ENCODE assay signal across 17 mouse cellular contexts in the genomic region with DNA sequence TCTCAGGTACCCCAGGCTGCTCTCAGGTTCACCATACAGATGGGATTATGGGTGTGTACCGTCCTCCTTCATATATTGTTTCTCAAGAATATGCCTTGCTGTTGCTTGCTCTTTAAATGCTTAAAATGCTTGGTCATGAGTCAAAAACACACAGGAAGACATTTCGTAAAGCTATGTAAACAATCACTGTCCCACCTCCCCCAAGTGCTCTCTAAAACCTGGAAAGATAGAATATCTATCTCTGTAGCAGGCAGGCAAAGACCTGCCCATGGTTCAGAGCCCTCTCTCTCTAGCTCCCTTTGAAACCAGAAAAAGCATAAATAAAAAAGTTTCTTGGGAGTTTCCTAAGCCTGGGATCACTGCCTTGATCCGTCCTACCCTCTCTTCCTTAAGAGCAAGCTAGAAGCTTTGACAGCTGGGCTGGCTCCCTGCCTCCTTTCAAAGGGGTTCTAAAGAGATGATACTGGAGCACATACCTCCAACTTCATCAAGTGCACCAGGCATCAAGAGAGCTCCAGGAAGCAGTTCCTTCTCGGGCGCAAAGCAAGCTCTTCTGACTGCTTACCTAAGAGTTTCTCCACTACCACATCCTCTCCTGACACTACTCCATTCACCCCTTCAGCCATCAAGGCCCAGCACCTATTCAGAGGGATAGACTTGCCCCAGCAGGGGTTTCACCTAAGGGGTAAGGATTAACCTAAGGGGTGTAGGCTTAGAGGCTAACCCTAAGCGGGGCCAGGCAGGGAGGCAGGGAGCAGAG. TPM values are rescaled to one million over a fixed set of nuclear protein-coding genes. Genes with fewer than 3 reads are reported as not detected.
DNase-seq lines count a peak whose midpoint lies in the region; ATAC-seq and TF ChIP-seq lines count a peak whose summit lies in the region.
"Had no signal": no experiment of that assay in that cellular context is flagged by ENCODE, and none has a peak within 500 bp of the region (broad histone marks: within the 10 kb centered on the region; RNA-seq: fewer than 3 reads in every experiment).

No protein-coding gene starts in this region.

- no peak overlapping the region for H3K9ac ChIP-seq in liver, embryonic 14.5 days (replicated peaks)
- H3K9ac ChIP-seq in liver, embryonic 15.5 days: no peak overlapping the region
- H3K9ac ChIP-seq: forebrain, embryonic 15.5 days; midbrain, embryonic 12.5 days had no signal

- H3K9me3 ChIP-seq in liver, embryonic 14.5 days (ENCODE audit: control insufficient read depth, low read length): no peaks in the 10 kb centered on the region
- no peaks in the 10 kb centered on the region for H3K9me3 ChIP-seq in liver, embryonic 15.5 days (replicated peaks)
- H3K9me3 ChIP-seq: forebrain, embryonic 15.5 days; hindbrain, embryonic 10.5 days; midbrain, embryonic 12.5 days had no signal

- peak; percentile 45 for DNase-seq in heart, adult 11 months
- DNase-seq in heart, postnatal 10 days: no peak
- DNase-seq in liver, embryonic 14.5 days (ENCODE audit: low read depth in 3 of 3, low spot score in 3 of 3): no peak
- no peak for DNase-seq in liver
- DNase-seq in thymus, postnatal 36 days: peak; percentile 26 to 37
- no peak for DNase-seq in urinary bladder, postnatal 25 days (ENCODE audit: low spot score)
- no peak for DNase-seq in layer of hippocampus, adult 9-11 months
- DNase-seq: cerebellum, adult 9-11 months; gastrocnemius, postnatal 10 days; left cerebral cortex, postnatal 4 days; right cerebral cortex, postnatal 4 days had no signal

- H3K27me3 ChIP-seq in liver, embryonic 14.5 days (ENCODE audit: control insufficient read depth, insufficient read depth, low read length): no peaks in the 10 kb centered on the region
- H3K27me3 ChIP-seq in liver, embryonic 15.5 days: no peaks in the 10 kb centered on the region
- H3K27me3 ChIP-seq: forebrain, embryonic 15.5 days; midbrain, embryonic 12.5 days had no signal

- H3K4me3 ChIP-seq in liver, embryonic 14.5 days (ENCODE audit: insufficient read depth in 1 of 2, low read depth in 2 of 2, low read length in 2 of 2): no peak overlapping the region
- H3K4me3 ChIP-seq in liver, embryonic 15.5 days (replicated peaks): no peak overlapping the region
- H3K4me3 ChIP-seq: forebrain, embryonic 15.5 days; hindbrain, embryonic 10.5 days; midbrain, embryonic 12.5 days had no signal

- 0 out of 2 replicates have a peak, but pooled peaks have one; percentile 21 for ATAC-seq in liver, embryonic 14.5 days (ENCODE audit: insufficient read depth)
- ATAC-seq in liver, embryonic 15.5 days (ENCODE audit: insufficient read depth): peak; percentile 32; the same call in 1 of the 2 replicates
- ATAC-seq: forebrain, embryonic 15.5 days had no signal

- H3K4me1 ChIP-seq in liver, embryonic 14.5 days (replicated peaks; ENCODE audit: control insufficient read depth in 2 of 2, insufficient read depth in 2 of 2, low read length in 1 of 2): peaks cover 0 to 14% of the 10 kb centered on the region in 2 experiments; a peak in 2 of 4 replicates
- H3K4me1 ChIP-seq in liver, embryonic 15.5 days (replicated peaks): peaks cover 24% of the 10 kb centered on the region
- H3K4me1 ChIP-seq: forebrain, embryonic 15.5 days; hindbrain, embryonic 10.5 days; midbrain, embryonic 12.5 days had no signal

- H3K36me3 ChIP-seq in liver, embryonic 14.5 days (replicated peaks; ENCODE audit: control insufficient read depth, insufficient read depth, low read depth): no peaks in the 10 kb centered on the region
- no peaks in the 10 kb centered on the region for H3K36me3 ChIP-seq in liver, embryonic 15.5 days (replicated peaks)
- H3K36me3 ChIP-seq: forebrain, embryonic 15.5 days; hindbrain, embryonic 10.5 days; midbrain, embryonic 12.5 days had no signal

- no peak for TF ChIP-seq EP300 in liver, embryonic 14.5 days (IDR thresholded peaks at IDR 0.05; ENCODE audit: low read depth)

- WGBS in liver, embryonic 14.5 days (ENCODE audit: insufficient replicate concordance): 46% methylated on average over 6 of the region's 6 CpGs
- 45% methylated on average over 6 of the region's 6 CpGs for WGBS in liver, embryonic 15.5 days (ENCODE audit: insufficient replicate concordance)

- no peak overlapping the region for H3K27ac ChIP-seq in liver, embryonic 14.5 days
- peak overlapping the region; percentile 55 for H3K27ac ChIP-seq in liver, embryonic 15.5 days (replicated peaks)
- H3K27ac ChIP-seq: forebrain, embryonic 15.5 days; hindbrain, embryonic 10.5 days; midbrain, embryonic 12.5 days had no signal

- no peak overlapping the region for H3K4me2 ChIP-seq in liver, embryonic 14.5 days (ENCODE audit: low read depth)
- no peak overlapping the region; the same call in 1 of the 2 replicates for H3K4me2 ChIP-seq in liver, embryonic 15.5 days
- H3K4me2 ChIP-seq: forebrain, embryonic 15.5 days; midbrain, embryonic 12.5 days had no signal

- intact Hi-C loops in heart, postnatal 10 days (cut with DNase I): no loop called here

- no peak for TF ChIP-seq CTCF in liver, embryonic 14.5 days (IDR thresholded peaks at IDR 0.05; ENCODE audit: low read depth)

RNA-seq across cellular contexts. Expression of a gene that starts 1.5 kb away (rescaled TPM):
- not detected for total RNA-seq in heart, postnatal 10 days (2021)
- polyA plus RNA-seq in liver, embryonic 14.5 days (2012; rRNA removed): 0.02 and 0.04 TPM in 2 replicates
- not detected in 2 replicates for polyA plus RNA-seq in liver, embryonic 14.5 days (2014; fragmentation: Nextera tagmentation; extraction: Ambion mirVana)
- 0.02 and 0.09 TPM in 2 replicates for polyA plus RNA-seq in liver, embryonic 15.5 days (2015; fragmentation: Nextera tagmentation; extraction: Ambion mirVana)
- total RNA-seq: gastrocnemius, postnatal 10 days had no signal
- polyA plus RNA-seq: hindbrain, embryonic 10.5 days; kidney, embryonic 14.5 days; lung, embryonic 16.5 days had no signal

RNA-seq across cellular contexts. Expression of a gene that starts 31.0 kb away (rescaled TPM):
- under 1 TPM in 1 of 2 experiments, not detected in 1; 0.17 TPM for total RNA-seq in heart, postnatal 10 days (2021)
- 0.05 and 0.08 TPM in 2 replicates for polyA plus RNA-seq in liver, embryonic 14.5 days (2012; rRNA removed)
- not detected in 2 replicates for polyA plus RNA-seq in liver, embryonic 14.5 days (2014; fragmentation: Nextera tagmentation; extraction: Ambion mirVana)
- polyA plus RNA-seq in liver, embryonic 15.5 days (2015; fragmentation: Nextera tagmentation; extraction: Ambion mirVana): not detected in 2 replicates
- total RNA-seq: gastrocnemius, postnatal 10 days had no signal

RNA-seq across cellular contexts. Expression of a gene that starts 57.3 kb away (rescaled TPM):
- total RNA-seq in heart, postnatal 10 days (2021): not detected
- polyA plus RNA-seq in liver, embryonic 14.5 days (2012; rRNA removed): 0.05 and 0.17 TPM in 2 replicates
- polyA plus RNA-seq in liver, embryonic 14.5 days (2014; fragmentation: Nextera tagmentation; extraction: Ambion mirVana): 0.17 and 0.21 TPM in 2 replicates
- 0.24 and 0.26 TPM in 2 replicates for polyA plus RNA-seq in liver, embryonic 15.5 days (2015; fragmentation: Nextera tagmentation; extraction: Ambion mirVana)
- total RNA-seq: gastrocnemius, postnatal 10 days had no signal
- polyA plus RNA-seq: hindbrain, embryonic 10.5 days; lung, embryonic 16.5 days had no signal

Comparison
In these comparisons a context has a peak if more than half of its experiments do, and no peak if none do; other contexts are left out.
1. DNase-seq: peak in heart, adult 11 months (single experiment) and thymus, postnatal 36 days (2 of 2); none in heart, postnatal 10 days (0 of 2), liver, embryonic 14.5 days (0 of 3), liver (single experiment), urinary bladder, postnatal 25 days (single experiment) and layer of hippocampus, adult 9-11 months (single experiment).